Mouse (Mus musculus) midbrain, embryonic 15.5 days (tissue): Measurements from ENCODE around the gene Hrh3. TPM values are rescaled to one million over a fixed set of nuclear protein-coding genes. Genes with fewer than 3 reads are reported as not detected.

ENCODE experiments used
- ATAC-seq: fragments of 200-750 bp; cut with Nextera tagmentation; replicated peaks from 2 replicates; pipeline ENCODE4 v1.8.0; 2017; ENCODE audit warnings: moderate TSS enrichment
- H3K27ac ChIP-seq: fragments of 300-500 bp; sonication (generic); 2 replicates; pipeline ENCODE4 v1.5.1; 2015; ENCODE audit warnings: mild to moderate bottlenecking, inconsistent platforms
- H3K27me3 ChIP-seq: fragments of 300-500 bp; sonication (generic); replicated peaks from 2 replicates; pipeline ENCODE4 v1.6.1; 2015; ENCODE audit warnings: inconsistent platforms
- H3K36me3 ChIP-seq: fragments of 300-500 bp; sonication (generic); replicated peaks from 2 replicates; pipeline ENCODE4 v1.6.1; 2015; ENCODE audit warnings: inconsistent platforms
- H3K4me1 ChIP-seq: fragments of 300-500 bp; sonication (generic); 2 replicates; pipeline ENCODE4 v1.6.1; 2015; ENCODE audit warnings: inconsistent platforms
- H3K4me2 ChIP-seq: fragments of 300-500 bp; sonication (generic); 2 replicates; pipeline ENCODE4 v1.6.1; 2015; ENCODE audit warnings: inconsistent platforms, mild to moderate bottlenecking, moderate library complexity
- H3K4me3 ChIP-seq: fragments of 300-500 bp; sonication (generic); 2 replicates; pipeline ENCODE4 v1.5.1; 2015; ENCODE audit warnings: mild to moderate bottlenecking, inconsistent platforms
- H3K9ac ChIP-seq: fragments of 300-500 bp; sonication (generic); 2 replicates; pipeline ENCODE4 v1.6.1; 2015; ENCODE audit warnings: mild to moderate bottlenecking, inconsistent platforms
- H3K9me3 ChIP-seq: fragments of 300-500 bp; sonication (generic); 2 replicates; pipeline ENCODE4 v1.6.1; 2016; ENCODE audit warnings: inconsistent platforms
- WGBS: fragments of 180-500 bp; shearing (Covaris S2); methylation state at CpG from one replicate; pipeline ENCODE4 v1.1.7; 2015; ENCODE audit warnings: mixed read lengths; 5-methylcytosine and 5-hydroxymethylcytosine counted together
- polyA plus RNA-seq: library from polyadenylated mRNA; unstranded; fragments of >200 nt; fragmentation: Nextera tagmentation; extraction: Ambion mirVana; gene quantifications from 2 replicates; pipeline ENCODE4 v1.2.1, GENCODE M21; 2015

The Hrh3 gene
- 3.2 and 3.7 TPM in 2 replicates for polyA plus RNA-seq

GRCm38 (mm10) chr2:180103978-180104658, at the start of gene Hrh3:
Gene Hrh3 (minus strand): TSS chr2:180104488.
- Histone ChIP-seq H3K9ac (peak within 1 kb of the TSS; percentile 26), H3K27ac (no peak within 1 kb of the TSS), H3K4me1 (peaks cover 38% of the 10 kb centered on the region), H3K27me3 (peaks cover 37% of the 10 kb centered on the region), H3K36me3 (no peaks in the 10 kb centered on the region), H3K9me3 (no peaks in the 10 kb centered on the region), H3K4me2 (peak within 1 kb of the TSS; percentile 95), H3K4me3 (peak within 1 kb of the TSS; percentile 58)
- peak; percentile 74 for ATAC-seq
- under 1% methylated on average over 64 of the region's 87 CpGs for WGBS

- Histone ChIP-seq H3K27me3 (no peaks in the 10 kb centered on the region), H3K4me2 (no peak overlapping the region), H3K9ac (no peak overlapping the region), H3K36me3 (peaks cover 52% of the 10 kb centered on the region), H3K4me3 (no peak overlapping the region), H3K27ac (no peak overlapping the region), H3K4me1 (no peaks in the 10 kb centered on the region), H3K9me3 (no peaks in the 10 kb centered on the region)
- 89% methylated on average over 9 of the region's 9 CpGs for WGBS
- ATAC-seq: no peak
Measured at GRCm38 (mm10) chr2:180148551-180148950, 44.3 kb upstream of the Hrh3 start.

- Histone ChIP-seq H3K27ac (no peak overlapping the region), H3K4me1 (no peaks in the 10 kb centered on the region), H3K4me3 (no peak overlapping the region), H3K9me3 (no peaks in the 10 kb centered on the region), H3K27me3 (no peaks in the 10 kb centered on the region), H3K4me2 (no peak overlapping the region), H3K36me3 (peaks cover 45% of the 10 kb centered on the region), H3K9ac (no peak overlapping the region)
- no peak for ATAC-seq
- 76% methylated on average over 6 of the region's 6 CpGs for WGBS
Measured at GRCm38 (mm10) chr2:180147379-180147778, 43.1 kb upstream of the Hrh3 start.

- Histone ChIP-seq H3K27me3 (no peaks in the 10 kb centered on the region), H3K27ac (no peak overlapping the region), H3K4me2 (no peak overlapping the region), H3K4me3 (no peak overlapping the region), H3K9ac (no peak overlapping the region), H3K36me3 (peaks cover 43% of the 10 kb centered on the region), H3K9me3 (no peaks in the 10 kb centered on the region), H3K4me1 (no peaks in the 10 kb centered on the region)
- ATAC-seq: no peak
- 91% methylated on average over 2 of the region's 2 CpGs for WGBS
Measured at GRCm38 (mm10) chr2:180146091-180146490, 41.8 kb upstream of the Hrh3 start.

GRCm38 (mm10) chr2:180135414-180135813, 31.1 kb upstream of the Hrh3 start:
- 87% methylated on average over 5 of the region's 5 CpGs for WGBS
- Histone ChIP-seq H3K4me1 (no peaks in the 10 kb centered on the region), H3K27me3 (no peaks in the 10 kb centered on the region), H3K4me2 (no peak overlapping the region), H3K36me3 (peaks cover 16% of the 10 kb centered on the region; the same call in 1 of the 2 replicates), H3K9ac (no peak overlapping the region), H3K9me3 (no peaks in the 10 kb centered on the region), H3K27ac (no peak overlapping the region), H3K4me3 (no peak overlapping the region)
- no peak for ATAC-seq

- Histone ChIP-seq H3K4me2 (no peak overlapping the region), H3K36me3 (peaks cover 11% of the 10 kb centered on the region; the same call in 1 of the 2 replicates), H3K4me1 (no peaks in the 10 kb centered on the region), H3K9me3 (no peaks in the 10 kb centered on the region), H3K4me3 (no peak overlapping the region), H3K9ac (no peak overlapping the region), H3K27ac (no peak overlapping the region), H3K27me3 (no peaks in the 10 kb centered on the region)
- ATAC-seq: no peak
- 90% methylated on average over 3 of the region's 3 CpGs for whole genome bisulfite sequencing
Measured at GRCm38 (mm10) chr2:180133911-180134310, 29.6 kb upstream of the Hrh3 start.

- no peaks in the 10 kb centered on the region for H3K9me3 ChIP-seq
- 97% methylated on average over 4 of the region's 4 CpGs for WGBS
- ATAC-seq: no peak
- no peak overlapping the region for H3K4me2 ChIP-seq
- H3K4me3 ChIP-seq: no peak overlapping the region
- no peak overlapping the region for H3K9ac ChIP-seq
- H3K36me3 ChIP-seq: 0 out of 2 replicates have a peak, but pooled peaks cover 4% of the 10 kb centered on the region
- H3K27me3 ChIP-seq: no peaks in the 10 kb centered on the region
- H3K4me1 ChIP-seq: no peaks in the 10 kb centered on the region
- H3K27ac ChIP-seq: no peak overlapping the region
Measured at GRCm38 (mm10) chr2:180133231-180133630, 28.9 kb upstream of the Hrh3 start.

GRCm38 (mm10) chr2:180127675-180128074, 23.4 kb upstream of the Hrh3 start:
- no peak for ATAC-seq
- 55% methylated on average over 1 of the region's 1 CpGs for WGBS
- no peak overlapping the region for H3K27ac ChIP-seq
- H3K9me3 ChIP-seq: no peaks in the 10 kb centered on the region
- H3K27me3 ChIP-seq: no peaks in the 10 kb centered on the region
- no peak overlapping the region for H3K4me3 ChIP-seq
- no peak overlapping the region for H3K9ac ChIP-seq
- H3K36me3 ChIP-seq: no peaks in the 10 kb centered on the region
- H3K4me2 ChIP-seq: no peak overlapping the region
- peaks cover 24% of the 10 kb centered on the region for H3K4me1 ChIP-seq

- Histone ChIP-seq H3K9me3 (no peaks in the 10 kb centered on the region), H3K4me1 (peaks cover 24% of the 10 kb centered on the region), H3K9ac (no peak overlapping the region), H3K27ac (no peak overlapping the region), H3K27me3 (no peaks in the 10 kb centered on the region), H3K36me3 (no peaks in the 10 kb centered on the region), H3K4me3 (no peak overlapping the region), H3K4me2 (no peak overlapping the region)
- ATAC-seq: no peak
- WGBS: 21% methylated on average over 4 of the region's 4 CpGs
Measured at GRCm38 (mm10) chr2:180126195-180126594, 21.9 kb upstream of the Hrh3 start.

GRCm38 (mm10) chr2:180124192-180124591, 19.9 kb upstream of the Hrh3 start:
- Histone ChIP-seq H3K36me3 (no peaks in the 10 kb centered on the region), H3K27me3 (no peaks in the 10 kb centered on the region), H3K9ac (no peak overlapping the region), H3K4me3 (no peak overlapping the region), H3K27ac (no peak overlapping the region), H3K4me2 (no peak overlapping the region), H3K4me1 (peaks cover 38% of the 10 kb centered on the region), H3K9me3 (no peaks in the 10 kb centered on the region)
- 89% methylated on average over 2 of the region's 2 CpGs for WGBS
- ATAC-seq: no peak

GRCm38 (mm10) chr2:180120292-180120761, 16.0 kb upstream of the Hrh3 start:
- peak overlapping the region; percentile 83 for H3K4me3 ChIP-seq
- ATAC-seq: no peak
- H3K4me2 ChIP-seq: peak overlapping the region; percentile 86
- no peak overlapping the region for H3K27ac ChIP-seq
- H3K9me3 ChIP-seq: no peaks in the 10 kb centered on the region
- H3K36me3 ChIP-seq: no peaks in the 10 kb centered on the region
- no peaks in the 10 kb centered on the region for H3K27me3 ChIP-seq
- H3K9ac ChIP-seq: peak overlapping the region; percentile 88; the same call in 1 of the 2 replicates
- WGBS: 71% methylated on average over 5 of the region's 5 CpGs
- H3K4me1 ChIP-seq: peaks cover 40% of the 10 kb centered on the region

- under 1% methylated on average over 52 of the region's 68 CpGs for WGBS
- no peaks in the 10 kb centered on the region for H3K9me3 ChIP-seq
- ATAC-seq: peak; percentile 32
- H3K4me1 ChIP-seq: peaks cover 46% of the 10 kb centered on the region
- peak overlapping the region; percentile 88 for H3K9ac ChIP-seq
- peak overlapping the region; percentile 83 for H3K4me3 ChIP-seq
- no peaks in the 10 kb centered on the region for H3K27me3 ChIP-seq
- peak overlapping the region; percentile 86 for H3K4me2 ChIP-seq
- H3K36me3 ChIP-seq: no peaks in the 10 kb centered on the region
- H3K27ac ChIP-seq: peak overlapping the region; percentile 77
Measured at GRCm38 (mm10) chr2:180119439-180120291, 15.4 kb upstream of the Hrh3 start.
